Mouse (Mus musculus) E14TG2a.4 (cell line): ENCODE data around the gene Cav2.

Experiments
- CTCF ChIP-seq: conservative IDR thresholded peaks from 2 replicates; pipeline ENCODE4 v1.5.1; 2014; ENCODE audit warnings: low read length
- POU5F1 ChIP-seq: IDR thresholded peaks from 2 replicates; pipeline ENCODE4 v1.6.1; 2014; ENCODE audit warnings: low read length, borderline replicate concordance

GRCm38 (mm10) chr6:17241013-17241412 is 40.0 kb upstream of the Cav2 start:
- TF ChIP-seq CTCF = no peak
- no peak for TF ChIP-seq POU5F1
